Mouse (Mus musculus) C2C12 (cell line): Measurements from ENCODE around the gene Slc44a2. TPM values are rescaled to one million over a fixed set of nuclear protein-coding genes. Genes with fewer than 3 reads are reported as not detected.
"Not testable (repeated sequence)": the region's sequence is repeated elsewhere in the genome, so short reads cannot be mapped to it uniquely, and the experiment has no call there.

ENCODE experiments used
- H3K27me3 ChIP-seq: one replicate; pipeline ENCODE4 v1.6.1; 2011; ENCODE audit not compliant: control insufficient read depth, insufficient read depth, insufficient read length
- H3K36me3 ChIP-seq: one replicate; pipeline ENCODE4 v1.6.1; 2011; ENCODE audit not compliant: control insufficient read depth, insufficient read depth
- H3K4me3 ChIP-seq: one replicate; pipeline ENCODE4 v1.5.1; 2011; ENCODE audit warnings: mild to moderate bottlenecking, control low read depth; ENCODE audit not compliant: poor library complexity, insufficient read depth, severe bottlenecking
- H3K79me2 ChIP-seq: one replicate; pipeline ENCODE4 v1.6.1; 2011; ENCODE audit not compliant: control insufficient read depth, insufficient read depth
- H3K79me3 ChIP-seq: one replicate; pipeline ENCODE4 v1.6.1; 2011; ENCODE audit warnings: low read depth, control low read depth
- H3ac ChIP-seq: one replicate; pipeline ENCODE3; 2011; ENCODE audit warnings: low read depth; ENCODE audit not compliant: control insufficient read depth, insufficient read length
- CEBPB ChIP-seq: IDR thresholded peaks from one replicate; pipeline ENCODE4 v1.6.1; 2011; ENCODE audit warnings: low read depth, mild to moderate bottlenecking, control low read depth, moderate library complexity
- CTCF ChIP-seq: IDR thresholded peaks from one replicate; pipeline ENCODE4 v1.5.1; 2011; ENCODE audit not compliant: control insufficient read depth, insufficient read depth, insufficient read length
- FOSL1 ChIP-seq: IDR thresholded peaks from one replicate; pipeline ENCODE4 v1.8.0; 2011; ENCODE audit warnings: mild to moderate bottlenecking, low read length; ENCODE audit not compliant: poor library complexity, insufficient read depth, severe bottlenecking
- MAX ChIP-seq: IDR thresholded peaks from one replicate; pipeline ENCODE4 v1.6.1; 2011; ENCODE audit warnings: mild to moderate bottlenecking, control low read depth
- MYOD1 ChIP-seq: IDR thresholded peaks from one replicate; pipeline ENCODE4 v1.6.1; 2011; ENCODE audit warnings: low read depth; ENCODE audit not compliant: control insufficient read depth, insufficient read length
- MYOG ChIP-seq: IDR thresholded peaks from one replicate; pipeline ENCODE4 v1.6.1; 2011; ENCODE audit not compliant: control insufficient read depth, insufficient read length; ENCODE audit errors: extremely low read depth
- USF1 ChIP-seq: IDR thresholded peaks from one replicate; pipeline ENCODE4 v1.6.1; 2011; ENCODE audit warnings: low read depth, mild to moderate bottlenecking, control low read depth, moderate library complexity
- polyA plus RNA-seq: library from polyadenylated mRNA; unstranded; fragments of >200 nt; fragmentation: generic; extraction: Trizol; gene quantifications from one replicate; pipeline ENCODE4 v1.2.1, GENCODE M21; 2012; ENCODE audit warnings: missing spikeins

Gene Slc44a2
- polyA plus RNA-seq, 1 experiment: 221 TPM

DNA sequence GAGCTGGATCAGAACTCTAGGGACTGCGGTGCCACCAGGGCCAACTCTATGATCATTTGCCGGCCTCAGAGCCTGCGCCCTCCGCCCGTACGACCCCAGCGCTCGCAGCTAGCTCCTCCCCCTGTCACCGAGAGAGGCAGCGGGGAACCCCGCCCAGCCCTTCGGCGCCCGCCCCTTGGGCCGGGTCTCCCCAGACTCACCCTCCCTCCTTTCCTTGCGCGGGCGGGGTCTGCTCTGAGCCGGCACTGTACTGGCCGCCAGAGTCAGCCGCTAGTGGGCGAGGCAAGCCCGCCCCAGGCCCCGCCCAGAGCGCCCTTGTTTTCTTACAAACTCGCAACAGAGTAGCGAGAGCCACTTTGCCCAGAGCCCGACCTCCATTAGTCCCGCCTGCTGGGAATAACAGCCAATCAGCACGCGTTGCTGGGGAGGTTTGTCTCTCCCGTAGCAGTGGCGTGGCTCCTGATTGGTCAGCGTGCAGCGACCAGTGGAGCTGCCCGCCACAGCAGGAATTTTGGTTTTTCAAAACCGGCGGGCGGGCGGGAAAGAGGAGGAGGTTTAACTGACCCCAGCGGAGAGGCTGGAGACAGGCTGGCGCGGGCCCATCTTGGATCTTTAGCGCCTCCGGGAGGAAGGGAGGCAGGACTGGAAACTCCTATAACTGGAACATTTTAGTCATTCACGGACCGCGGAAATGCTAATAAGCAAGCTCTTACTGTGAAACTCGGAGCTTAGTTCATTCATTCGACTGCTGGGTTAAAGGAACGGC lies 29.3 kb upstream of the Slc44a2 start, which contains the start of gene Cdkn2d:
Gene Cdkn2d (minus strand): TSS at position 386 of the 766 bp plus-strand sequence.
- Histone ChIP-seq H3K79me2 (peaks cover 36% of the 10 kb centered on the region), H3K79me3 (peaks cover 27% of the 10 kb centered on the region), H3K27me3 (no peaks in the 10 kb centered on the region), H3ac (peak within 1 kb of the TSS; percentile 86), H3K36me3 (no peaks in the 10 kb centered on the region), H3K4me3 (peak within 1 kb of the TSS; percentile 60)
- no peak for TF ChIP-seq CEBPB
- TF ChIP-seq MYOG: no peak

DNA sequence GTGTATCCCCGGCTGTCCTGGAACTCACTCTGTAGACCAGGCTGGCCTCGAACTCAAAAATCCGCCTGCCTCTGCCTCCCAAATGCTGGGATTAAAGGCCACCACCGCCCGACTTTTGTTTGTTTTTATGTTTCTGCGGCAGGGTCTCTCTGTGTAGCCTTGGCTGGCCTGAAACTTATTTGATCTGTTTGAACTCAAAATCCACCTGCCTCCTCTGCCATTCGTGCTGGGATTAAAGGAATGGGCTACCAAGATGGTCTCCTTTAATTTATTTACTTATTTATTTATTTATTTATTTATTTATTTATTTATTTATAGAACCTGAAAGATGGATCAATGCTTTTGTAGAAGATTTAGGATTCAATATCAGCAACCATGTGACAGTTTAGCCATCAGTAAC lies 28.6 kb upstream of the Slc44a2 start:
- peak overlapping the region; percentile 26 for H3K4me3 ChIP-seq
- H3K27me3 ChIP-seq: not testable (repeated sequence)
- H3K79me2 ChIP-seq: peaks cover 29% of the 10 kb centered on the region

DNA sequence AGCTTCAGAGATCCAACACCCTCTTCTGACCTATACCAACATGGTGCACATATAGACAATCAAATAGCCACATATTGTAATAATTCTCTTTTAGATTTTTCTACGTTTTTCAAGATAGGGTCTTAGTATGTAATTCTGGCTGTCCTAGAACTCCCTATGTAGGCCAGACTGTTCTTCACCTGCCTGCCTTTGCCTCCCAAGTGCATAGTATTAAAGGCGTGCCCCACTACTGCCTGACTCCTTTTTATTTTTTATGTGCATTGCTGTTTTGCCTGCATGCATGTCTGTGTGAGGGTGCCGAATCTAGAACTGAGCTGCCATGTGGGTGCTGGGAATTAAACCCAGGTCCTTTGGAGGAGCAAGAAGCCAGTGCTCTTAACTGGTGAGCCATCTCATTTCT lies 28.2 kb upstream of the Slc44a2 start:
- H3K27me3 ChIP-seq: no peaks in the 10 kb centered on the region
- no peak overlapping the region for H3K4me3 ChIP-seq
- H3K79me2 ChIP-seq: peaks cover 25% of the 10 kb centered on the region
- H3K36me3 ChIP-seq: no peaks in the 10 kb centered on the region
- TF ChIP-seq FOSL1: no peak
- no peak for TF ChIP-seq MYOD1
- TF ChIP-seq MYOG: no peak
- no peak for TF ChIP-seq MAX
- no peak for TF ChIP-seq CEBPB
- no peak for TF ChIP-seq CTCF
- H3K79me3 ChIP-seq: peaks cover 17% of the 10 kb centered on the region
- no peak overlapping the region for H3ac ChIP-seq

More for the DNA sequence above, 28.6 kb upstream of the Slc44a2 start:
- peaks cover 21% of the 10 kb centered on the region for H3K79me3 ChIP-seq
- not testable (repeated sequence) for H3ac ChIP-seq, H3K36me3 ChIP-seq

DNA sequence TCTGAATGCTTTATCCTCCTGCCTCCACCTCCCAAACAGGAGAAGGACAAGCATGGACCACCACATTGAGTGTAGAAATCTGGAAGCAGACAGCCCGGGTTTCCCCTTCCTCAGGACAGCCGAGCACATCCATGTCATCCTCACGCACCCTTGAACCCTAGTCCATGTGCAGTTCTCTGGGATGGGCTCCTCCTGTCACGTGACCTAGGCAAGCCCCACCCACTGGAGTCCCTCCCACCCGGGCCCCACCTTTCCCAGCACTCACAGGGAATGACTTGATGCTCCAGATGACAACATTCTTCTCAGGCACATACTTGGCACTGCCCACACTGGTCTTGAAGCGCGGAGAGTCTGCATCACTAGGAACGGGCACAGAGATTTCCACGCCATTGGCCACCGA lies 21.5 kb upstream of the Slc44a2 start:
- no peaks in the 10 kb centered on the region for H3K27me3 ChIP-seq
- H3ac ChIP-seq: no peak overlapping the region
- TF ChIP-seq CTCF: no peak
- peak; percentile 23 for TF ChIP-seq USF1
- TF ChIP-seq MAX: no peak
- H3K4me3 ChIP-seq: no peak overlapping the region
- no peaks in the 10 kb centered on the region for H3K79me3 ChIP-seq
- no peaks in the 10 kb centered on the region for H3K79me2 ChIP-seq
- H3K36me3 ChIP-seq: no peaks in the 10 kb centered on the region

DNA sequence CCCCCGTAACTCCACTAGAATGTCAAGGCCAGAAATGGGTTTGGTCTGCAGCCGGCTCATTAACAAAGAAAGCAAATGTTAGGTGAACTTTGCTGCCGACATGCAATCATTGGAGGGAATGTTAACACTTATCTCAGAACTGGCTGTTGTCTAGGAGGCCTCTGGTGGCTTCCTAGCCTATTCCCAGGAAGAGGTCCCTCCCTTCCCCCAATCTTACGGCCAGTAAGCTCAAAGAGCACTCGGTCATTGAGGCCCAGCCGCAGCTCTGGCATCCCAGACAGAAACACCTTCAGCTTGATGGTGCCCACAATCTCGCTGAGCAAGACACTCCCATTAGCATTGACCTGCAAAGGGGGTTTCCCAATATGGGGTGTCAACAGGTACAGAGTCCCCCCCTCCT lies 15.4 kb upstream of the Slc44a2 start:
- no peaks in the 10 kb centered on the region for H3K27me3 ChIP-seq
- H3K4me3 ChIP-seq: no peak overlapping the region
- H3ac ChIP-seq: no peak overlapping the region
- no peaks in the 10 kb centered on the region for H3K36me3 ChIP-seq
- H3K79me3 ChIP-seq: no peaks in the 10 kb centered on the region
- no peaks in the 10 kb centered on the region for H3K79me2 ChIP-seq
- TF ChIP-seq MYOG (no peak), MAX (no peak), FOSL1 (no peak), CTCF (no peak), CEBPB (no peak), USF1 (no peak), MYOD1 (no peak)

DNA sequence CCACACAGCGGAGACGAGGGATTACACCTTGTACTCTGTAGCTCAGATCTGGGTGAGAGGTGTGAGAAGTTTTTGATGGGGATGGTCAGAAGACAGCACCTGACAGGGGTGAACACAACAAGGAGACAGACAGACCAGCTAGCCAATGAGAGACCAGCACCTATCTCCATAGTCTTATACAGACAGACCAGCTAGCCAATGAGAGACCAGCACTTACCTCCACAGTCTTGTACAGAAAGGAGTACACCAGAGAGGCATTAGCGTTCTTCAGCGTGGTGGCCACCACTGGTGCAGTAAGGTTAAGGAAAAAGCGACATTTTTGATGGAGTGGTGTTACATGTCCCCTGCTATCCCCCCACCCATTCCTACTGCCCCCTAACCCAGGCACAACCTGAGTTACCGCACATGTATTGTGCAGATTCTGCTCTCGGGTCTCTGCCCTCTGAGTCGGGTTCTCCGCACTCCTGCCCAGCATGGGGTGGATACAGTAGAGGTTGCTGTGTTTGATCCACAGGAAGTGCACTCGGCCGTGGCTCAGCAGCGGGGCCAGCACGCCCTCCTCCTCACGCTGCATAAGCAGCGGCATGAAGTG lies 11.3 kb upstream of the Slc44a2 start:
- no peak overlapping the region for H3K4me3 ChIP-seq
- TF ChIP-seq MAX: no peak
- no peak for TF ChIP-seq CEBPB
- TF ChIP-seq USF1: no peak
- no peak for TF ChIP-seq MYOD1
- TF ChIP-seq MYOG: no peak
- no peak for TF ChIP-seq FOSL1
- no peak for TF ChIP-seq CTCF

More for the DNA sequence above, 11.3 kb upstream of the Slc44a2 start:
- no peaks in the 10 kb centered on the region for H3K27me3 ChIP-seq
- no peaks in the 10 kb centered on the region for H3K79me2 ChIP-seq
- no peak overlapping the region for H3ac ChIP-seq
- no peaks in the 10 kb centered on the region for H3K36me3 ChIP-seq
- no peaks in the 10 kb centered on the region for H3K79me3 ChIP-seq
